12 mouse cellular contexts compared by ENCODE assay signal in the genomic region with DNA sequence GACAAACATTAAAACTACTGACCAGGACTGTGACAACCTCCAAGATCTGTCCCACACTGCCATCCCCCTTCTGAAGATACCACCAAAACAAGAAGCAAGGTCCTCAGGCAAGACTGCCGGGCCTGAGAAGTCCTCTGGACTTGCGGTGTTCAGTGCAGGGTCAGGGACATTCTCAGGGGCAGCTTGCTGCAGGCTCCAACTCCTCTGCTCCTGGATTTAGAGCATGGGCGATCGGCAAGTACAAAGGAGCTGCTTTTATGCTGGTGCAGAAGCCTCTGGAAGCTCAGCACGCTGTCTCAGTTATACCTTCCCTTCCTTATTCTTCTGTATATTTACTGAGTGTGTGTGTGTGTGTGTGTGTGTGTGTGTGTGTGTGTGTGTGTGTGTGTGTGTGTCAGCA.
"Had no signal": no experiment of that assay in that cellular context is flagged by ENCODE, and none has a peak within 500 bp of the region (broad histone marks: within the 10 kb centered on the region; RNA-seq: fewer than 3 reads in every experiment).

No protein-coding gene starts in this region.

- H3K27me3 ChIP-seq: liver, embryonic 15.5 days had no signal

- H3K36me3 ChIP-seq: liver, embryonic 15.5 days had no signal

- H3K4me3 ChIP-seq: liver, embryonic 15.5 days had no signal

- DNase-seq: kidney, adult 9 months; kidney, postnatal 36 days; left cerebral cortex, postnatal 4 days; lung, adult 2 months; lung, postnatal 36 days; right cerebral cortex, postnatal 25 days; thymus, postnatal 36 days had no signal

- H3K4me2 ChIP-seq: liver, embryonic 11.5 days; liver, embryonic 15.5 days had no signal

- H3K9ac ChIP-seq: liver, embryonic 15.5 days had no signal

- H3K9me3 ChIP-seq: liver, embryonic 15.5 days had no signal

- H3K27ac ChIP-seq: kidney, postnatal 0 days; liver, embryonic 15.5 days had no signal

- ATAC-seq: intestine, postnatal 0 days; lung, postnatal 0 days had no signal

- H3K4me1 ChIP-seq: liver, embryonic 15.5 days had no signal
